Mouse (Mus musculus): ENCODE data around the gene 2310061N02Rik. TPM values are rescaled to one million over a fixed set of nuclear protein-coding genes. Genes with fewer than 3 reads are reported as not detected.
"Not testable (repeated sequence)": the region's sequence is repeated elsewhere in the genome, so short reads cannot be mapped to it uniquely, and the experiment has no call there.

The 2310061N02Rik gene
- polyA plus RNA-seq (2015; fragmentation: Nextera tagmentation; extraction: Ambion mirVana) = not detected in 2 replicates

GRCm38 (mm10) chr16:88707496-88708012 lies at the start of gene 2310061N02Rik:
TSS of gene 2310061N02Rik (minus strand) at chr16:88707962.
- no peak within 1 kb of the TSS for H3K4me3 ChIP-seq (replicated peaks)
- 58% methylated on average over 10 of the region's 10 CpGs for WGBS (ENCODE audit: insufficient replicate concordance)
- no peak for ATAC-seq (ENCODE audit: low read depth)
- H3K27me3 ChIP-seq = no peaks in the 10 kb centered on the region
- no peaks in the 10 kb centered on the region for H3K4me1 ChIP-seq (replicated peaks)
- no peak within 1 kb of the TSS for H3K9ac ChIP-seq
- H3K9me3 ChIP-seq (replicated peaks) = no peaks in the 10 kb centered on the region
- no peak for DNase-seq
- no peak within 1 kb of the TSS for H3K4me2 ChIP-seq
- H3K27ac ChIP-seq = no peak within 1 kb of the TSS
- H3K36me3 ChIP-seq = no peaks in the 10 kb centered on the region

- H3K27ac ChIP-seq; H3K9me3 ChIP-seq (replicated peaks); H3K4me1 ChIP-seq (replicated peaks); ATAC-seq (ENCODE audit: low read depth); H3K36me3 ChIP-seq; H3K27me3 ChIP-seq; H3K9ac ChIP-seq; DNase-seq; H3K4me3 ChIP-seq (replicated peaks); H3K4me2 ChIP-seq: not testable (repeated sequence)
- 72% methylated on average over 3 of the region's 3 CpGs for WGBS (ENCODE audit: insufficient replicate concordance)
Observed at GRCm38 (mm10) chr16:88751535-88751934, 43.8 kb upstream of the 2310061N02Rik start, which contains the start of gene Krtap13. TSS of gene Krtap13 (minus strand) at chr16:88751635.

GRCm38 (mm10) chr16:88747943-88748342 lies 40.2 kb upstream of the 2310061N02Rik start:
- H3K4me1 ChIP-seq (replicated peaks) = no peaks in the 10 kb centered on the region
- H3K27me3 ChIP-seq = no peaks in the 10 kb centered on the region
- WGBS (ENCODE audit: insufficient replicate concordance) = 61% methylated on average over 4 of the region's 4 CpGs
- H3K9ac ChIP-seq = no peak overlapping the region
- H3K36me3 ChIP-seq = no peaks in the 10 kb centered on the region
- H3K27ac ChIP-seq = no peak overlapping the region
- H3K4me3 ChIP-seq (replicated peaks) = no peak overlapping the region
- no peaks in the 10 kb centered on the region for H3K9me3 ChIP-seq (replicated peaks)
- DNase-seq (no peak), ATAC-seq (ENCODE audit: low read depth) (no peak)
- no peak overlapping the region for H3K4me2 ChIP-seq

GRCm38 (mm10) chr16:88744750-88745340 lies 37.1 kb upstream of the 2310061N02Rik start:
- Histone ChIP-seq H3K4me3 (replicated peaks) (no peak overlapping the region), H3K9ac (no peak overlapping the region), H3K4me2 (no peak overlapping the region), H3K9me3 (replicated peaks) (no peaks in the 10 kb centered on the region), H3K27me3 (no peaks in the 10 kb centered on the region), H3K36me3 (no peaks in the 10 kb centered on the region), H3K27ac (no peak overlapping the region), H3K4me1 (replicated peaks) (no peaks in the 10 kb centered on the region)
- ATAC-seq (ENCODE audit: low read depth) (no peak), DNase-seq (no peak)
- 69% methylated on average over 4 of the region's 4 CpGs for WGBS (ENCODE audit: insufficient replicate concordance)

- DNase-seq = no peak
- no peak overlapping the region for H3K4me3 ChIP-seq (replicated peaks)
- H3K9me3 ChIP-seq (replicated peaks) = no peaks in the 10 kb centered on the region
- no peaks in the 10 kb centered on the region for H3K27me3 ChIP-seq
- no peak overlapping the region for H3K9ac ChIP-seq
- H3K27ac ChIP-seq = no peak overlapping the region
- H3K4me1 ChIP-seq (replicated peaks) = no peaks in the 10 kb centered on the region
- no peaks in the 10 kb centered on the region for H3K36me3 ChIP-seq
- 41% methylated on average over 2 of the region's 2 CpGs for WGBS (ENCODE audit: insufficient replicate concordance)
- no peak for ATAC-seq (ENCODE audit: low read depth)
- H3K4me2 ChIP-seq = no peak overlapping the region
Observed at GRCm38 (mm10) chr16:88735391-88735790, 27.6 kb upstream of the 2310061N02Rik start.

GRCm38 (mm10) chr16:88728812-88729275 lies 21.1 kb upstream of the 2310061N02Rik start, which contains the start of gene Krtap13-1:
TSS of gene Krtap13-1 (plus strand) at chr16:88728862.
- no peak within 1 kb of the TSS for H3K4me3 ChIP-seq (replicated peaks)
- ATAC-seq (ENCODE audit: low read depth) (no peak), DNase-seq (no peak)
- H3K9me3 ChIP-seq (replicated peaks) = no peaks in the 10 kb centered on the region
- no peak within 1 kb of the TSS for H3K9ac ChIP-seq
- H3K4me1 ChIP-seq (replicated peaks) = no peaks in the 10 kb centered on the region
- H3K27ac ChIP-seq = no peak within 1 kb of the TSS
- no peaks in the 10 kb centered on the region for H3K36me3 ChIP-seq
- 52% methylated on average over 4 of the region's 4 CpGs for WGBS (ENCODE audit: insufficient replicate concordance)
- H3K27me3 ChIP-seq = no peaks in the 10 kb centered on the region
- no peak within 1 kb of the TSS for H3K4me2 ChIP-seq

- WGBS (ENCODE audit: insufficient replicate concordance) = 14% methylated on average over 1 of the region's 1 CpGs
- H3K4me2 ChIP-seq = no peak overlapping the region
- H3K27me3 ChIP-seq = no peaks in the 10 kb centered on the region
- H3K27ac ChIP-seq = no peak overlapping the region
- no peaks in the 10 kb centered on the region for H3K4me1 ChIP-seq (replicated peaks)
- H3K36me3 ChIP-seq = no peaks in the 10 kb centered on the region
- DNase-seq (no peak), ATAC-seq (ENCODE audit: low read depth) (no peak)
- H3K9me3 ChIP-seq (replicated peaks) = no peaks in the 10 kb centered on the region
- no peak overlapping the region for H3K9ac ChIP-seq
- no peak overlapping the region for H3K4me3 ChIP-seq (replicated peaks)
Observed at GRCm38 (mm10) chr16:88720031-88720430, 12.3 kb upstream of the 2310061N02Rik start.

GRCm38 (mm10) chr16:88716549-88716948 lies 8.8 kb upstream of the 2310061N02Rik start:
- Histone ChIP-seq H3K4me1 (replicated peaks) (no peaks in the 10 kb centered on the region), H3K9ac (no peak overlapping the region)

GRCm38 (mm10) chr16:88711245-88711644 lies 3.5 kb upstream of the 2310061N02Rik start:
- Histone ChIP-seq H3K4me2 (no peak overlapping the region), H3K36me3 (no peaks in the 10 kb centered on the region), H3K4me1 (replicated peaks) (no peaks in the 10 kb centered on the region), H3K27me3 (no peaks in the 10 kb centered on the region), H3K27ac (no peak overlapping the region), H3K9ac (no peak overlapping the region), H3K9me3 (replicated peaks) (no peaks in the 10 kb centered on the region), H3K4me3 (replicated peaks) (no peak overlapping the region)
- DNase-seq (no peak), ATAC-seq (ENCODE audit: low read depth) (no peak)
- WGBS (ENCODE audit: insufficient replicate concordance) = 66% methylated on average over 6 of the region's 6 CpGs

More at GRCm38 (mm10) chr16:88716549-88716948, 8.8 kb upstream of the 2310061N02Rik start:
- ATAC-seq (ENCODE audit: low read depth) = no peak
- no peak overlapping the region for H3K4me3 ChIP-seq (replicated peaks)
- H3K27me3 ChIP-seq = no peaks in the 10 kb centered on the region
- no peak overlapping the region for H3K4me2 ChIP-seq
- no peaks in the 10 kb centered on the region for H3K36me3 ChIP-seq
- DNase-seq = no peak
- H3K9me3 ChIP-seq (replicated peaks) = no peaks in the 10 kb centered on the region
- H3K27ac ChIP-seq = no peak overlapping the region

- Histone ChIP-seq H3K4me3 (replicated peaks) (no peak overlapping the region), H3K9ac (no peak overlapping the region), H3K4me2 (no peak overlapping the region), H3K27me3 (no peaks in the 10 kb centered on the region), H3K27ac (no peak overlapping the region), H3K9me3 (replicated peaks) (no peaks in the 10 kb centered on the region), H3K4me1 (replicated peaks) (no peaks in the 10 kb centered on the region), H3K36me3 (no peaks in the 10 kb centered on the region)
- ATAC-seq (ENCODE audit: low read depth) = no peak
- DNase-seq = no peak
- WGBS (ENCODE audit: insufficient replicate concordance) = 49% methylated on average over 4 of the region's 4 CpGs
Observed at GRCm38 (mm10) chr16:88710757-88711156, 3.0 kb upstream of the 2310061N02Rik start.

GRCm38 (mm10) chr16:88701072-88701864 lies 6.5 kb downstream of the 2310061N02Rik start:
- H3K9ac ChIP-seq = no peak overlapping the region
- DNase-seq (no peak), ATAC-seq (ENCODE audit: low read depth) (no peak)
- no peak overlapping the region for H3K27ac ChIP-seq
- H3K27me3 ChIP-seq = no peaks in the 10 kb centered on the region
- H3K36me3 ChIP-seq = no peaks in the 10 kb centered on the region
- H3K9me3 ChIP-seq (replicated peaks) = no peaks in the 10 kb centered on the region
- H3K4me2 ChIP-seq = no peak overlapping the region
- H3K4me1 ChIP-seq (replicated peaks) = no peaks in the 10 kb centered on the region
- 44% methylated on average over 4 of the region's 4 CpGs for whole genome bisulfite sequencing (ENCODE audit: insufficient replicate concordance)
- H3K4me3 ChIP-seq (replicated peaks) = no peak overlapping the region
